ENCODE assay signal across 13 mouse cellular contexts in the genomic region with DNA sequence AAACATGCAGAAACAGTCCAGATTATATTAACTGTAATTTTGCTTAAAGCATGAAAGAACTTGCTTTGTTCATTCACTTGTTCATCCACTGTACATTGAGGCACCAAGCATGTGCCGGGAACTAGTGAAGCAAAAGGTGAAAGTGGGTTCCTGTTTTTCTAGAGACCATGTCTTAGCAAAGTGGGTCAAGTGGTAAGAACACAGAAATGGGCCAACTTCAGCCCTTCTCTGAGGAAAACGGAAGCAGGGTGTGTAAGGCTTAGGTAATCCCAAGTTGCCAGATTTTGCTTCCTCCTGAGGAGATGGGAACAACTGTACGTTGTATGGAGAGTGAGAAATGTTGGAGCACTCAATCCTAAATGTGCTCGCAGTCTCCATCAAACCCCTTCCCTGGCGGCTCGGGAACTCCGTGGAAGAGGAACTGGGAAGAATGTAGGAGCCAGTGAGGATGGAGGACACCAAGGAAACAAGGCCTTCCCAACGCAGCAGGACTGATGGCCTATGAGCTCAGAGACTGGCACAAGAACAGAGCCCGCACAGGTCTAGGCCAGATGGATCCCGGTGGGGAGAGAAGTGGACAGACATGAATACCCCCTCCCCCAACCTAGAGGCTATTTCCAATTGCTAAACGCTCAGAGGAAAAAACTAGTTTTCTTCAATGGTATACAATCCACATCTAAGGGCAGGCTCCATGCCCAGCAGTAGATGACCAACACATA. TPM values are rescaled to one million over a fixed set of nuclear protein-coding genes. Genes with fewer than 3 reads are reported as not detected.
DNase-seq lines count a peak whose midpoint lies in the region; ATAC-seq lines count a peak whose summit lies in the region.
"Had no signal": no experiment of that assay in that cellular context is flagged by ENCODE, and none has a peak within 500 bp of the region (broad histone marks: within the 10 kb centered on the region; RNA-seq: fewer than 3 reads in every experiment).

No protein-coding gene starts in this region.

- H3K4me3 ChIP-seq in heart, embryonic 12.5 days: no peak overlapping the region
- no peak overlapping the region for H3K4me3 ChIP-seq in brown adipose tissue, adult 24 weeks (ENCODE audit: insufficient read depth, low read depth, low read length)
- H3K4me3 ChIP-seq in forebrain, embryonic 16.5 days (replicated peaks; ENCODE audit: low read length): no peak overlapping the region
- H3K4me3 ChIP-seq: forebrain, embryonic 10.5 days; left cerebral cortex, adult 2 months; limb, embryonic 12.5 days; liver, embryonic 15.5 days; neural tube, embryonic 13.5 days had no signal

- H3K27ac ChIP-seq in heart, embryonic 12.5 days (ENCODE audit: poor library complexity, severe bottlenecking): peak overlapping the region; percentile 41; the same call in 1 of the 2 replicates
- H3K27ac ChIP-seq in brown adipose tissue, adult 24 weeks (replicated peaks; ENCODE audit: low read depth, low read length): peak overlapping the region; percentile 51
- no peak overlapping the region for H3K27ac ChIP-seq in forebrain, embryonic 16.5 days (ENCODE audit: low read length)
- H3K27ac ChIP-seq: forebrain, embryonic 10.5 days; left cerebral cortex, adult 2 months; limb, embryonic 12.5 days; liver, embryonic 15.5 days; neural tube, embryonic 13.5 days had no signal

- no peaks in the 10 kb centered on the region for H3K27me3 ChIP-seq in heart, embryonic 12.5 days (replicated peaks)
- H3K27me3 ChIP-seq in forebrain, embryonic 16.5 days (replicated peaks; ENCODE audit: control insufficient read depth, insufficient read depth, low read length): no peaks in the 10 kb centered on the region
- H3K27me3 ChIP-seq: limb, embryonic 12.5 days; liver, embryonic 15.5 days; neural tube, embryonic 13.5 days had no signal

- intact Hi-C loops in heart, postnatal 36 days (cut with DNase I): no loop called here

- no peak overlapping the region for H3K9ac ChIP-seq in heart, embryonic 12.5 days
- H3K9ac ChIP-seq in forebrain, embryonic 16.5 days (replicated peaks; ENCODE audit: low read depth, low read length): no peak overlapping the region
- H3K9ac ChIP-seq: limb, embryonic 12.5 days; liver, embryonic 15.5 days; neural tube, embryonic 13.5 days had no signal

- H3K36me3 ChIP-seq in heart, embryonic 12.5 days: no peaks in the 10 kb centered on the region
- H3K36me3 ChIP-seq in forebrain, embryonic 16.5 days (ENCODE audit: control insufficient read depth, insufficient read depth): no peaks in the 10 kb centered on the region
- H3K36me3 ChIP-seq: limb, embryonic 12.5 days; liver, embryonic 15.5 days; neural tube, embryonic 13.5 days had no signal

- ATAC-seq in heart, embryonic 12.5 days (ENCODE audit: insufficient number of reproducible peaks, low FRiP score): no peak
- ATAC-seq in megakaryocyte, adult 5-6 weeks (ENCODE audit: poor library complexity, severe bottlenecking): peak; percentile 79
- ATAC-seq in forebrain, embryonic 16.5 days: no peak
- ATAC-seq: inflammation-experienced regulatory T-cells, adult 6 months had no signal

- no peak for DNase-seq in heart, postnatal 36 days
- DNase-seq in cerebellum, adult 9-11 months: peak; percentile 86
- no peak for DNase-seq in adrenal gland, postnatal 36 days

- H3K9me3 ChIP-seq in heart, embryonic 12.5 days (replicated peaks): no peaks in the 10 kb centered on the region
- H3K9me3 ChIP-seq in forebrain, embryonic 16.5 days (ENCODE audit: control insufficient read depth, low read length): no peaks in the 10 kb centered on the region
- H3K9me3 ChIP-seq: forebrain, embryonic 10.5 days; limb, embryonic 12.5 days; liver, embryonic 15.5 days; neural tube, embryonic 13.5 days had no signal

- H3K4me1 ChIP-seq in heart, embryonic 12.5 days (replicated peaks): peaks cover 68% of the 10 kb centered on the region
- peaks cover 49% of the 10 kb centered on the region for H3K4me1 ChIP-seq in brown adipose tissue, adult 24 weeks (ENCODE audit: control insufficient read depth, insufficient read depth, insufficient read length, low read length)
- H3K4me1 ChIP-seq in forebrain, embryonic 16.5 days (replicated peaks; ENCODE audit: control insufficient read depth, insufficient read depth, low read length): peaks cover 22% of the 10 kb centered on the region

- WGBS in heart, embryonic 12.5 days: 89% methylated on average over 11 of the region's 11 CpGs
- 92% methylated on average over 11 of the region's 11 CpGs for WGBS in forebrain, embryonic 16.5 days

- no peak overlapping the region for H3K4me2 ChIP-seq in heart, embryonic 12.5 days
- H3K4me2 ChIP-seq in forebrain, embryonic 16.5 days (ENCODE audit: low read length): no peak overlapping the region
- H3K4me2 ChIP-seq: limb, embryonic 12.5 days; liver, embryonic 15.5 days; neural tube, embryonic 13.5 days had no signal

RNA-seq across cellular contexts. Expression of gene N4bp1, which starts 12.8 kb away (rescaled TPM):
- polyA plus RNA-seq in heart, embryonic 12.5 days (2016; fragmentation: Nextera tagmentation; extraction: Ambion mirVana): 8.5 and 9.7 TPM in 2 replicates
- total RNA-seq in heart, postnatal 36 days (2021): 10 to 100 TPM; 16.9 to 17.5 TPM
- polyA plus RNA-seq in brown adipose tissue, adult 24 weeks (2012; ENCODE audit: insufficient read depth, insufficient read length, missing spikeins): 6.3 and 7.4 TPM in 2 replicates
- 36.1 and 36.9 TPM in 2 replicates for total RNA-seq in megakaryocyte, adult 5-6 weeks (2015)
- 27.2 and 32.2 TPM in 2 replicates for total RNA-seq in megakaryocyte, adult 5-6 weeks (2017)
- 9.6 and 10.3 TPM in 2 replicates for polyA plus RNA-seq in forebrain, embryonic 16.5 days (2015; fragmentation: Nextera tagmentation; extraction: Ambion mirVana)
- total RNA-seq in adrenal gland, postnatal 36 days (2021): 10 to 100 TPM; 29.8 to 36.0 TPM
